Mouse (Mus musculus) MEL (cell line): ENCODE measurements around the gene Igdcc3. TPM values are rescaled to one million over a fixed set of nuclear protein-coding genes. Genes with fewer than 3 reads are reported as not detected.

ENCODE experiments used
- DNase-seq: peaks from one replicate; pipeline ENCODE4 v3.0.0; 2011; ENCODE audit warnings: low read depth, low spot score
- H3K27ac ChIP-seq: 2 replicates; pipeline ENCODE4 v1.5.1; 2012; ENCODE audit warnings: low read depth, mild to moderate bottlenecking, control low read depth, low read length, moderate library complexity; ENCODE audit not compliant: control insufficient read depth
- H3K27me3 ChIP-seq, 2 experiments: fragments of 150-350 bp in 1 of 2; sonication (generic) in 1 of 2; 2 replicates each; pipeline ENCODE4 v1.6.1; 2012; ENCODE audit warnings: low read length in 2 of 2, mild to moderate bottlenecking in 2 of 2, improper control_type of control experiment in 1 of 2, moderate library complexity in 1 of 2; ENCODE audit not compliant: insufficient read depth in 2 of 2, control insufficient read depth in 1 of 2
- H3K36me3 ChIP-seq, 2 experiments: 2 replicates each; pipeline ENCODE4 v1.6.1; 2012 to 2014; ENCODE audit warnings: low read length in 2 of 2, improper control_type of control experiment in 1 of 2, inconsistent platforms in 1 of 2, mild to moderate bottlenecking in 1 of 2; ENCODE audit not compliant: insufficient read depth in 2 of 2, control insufficient read depth in 1 of 2
- H3K4me1 ChIP-seq, 2 experiments: fragments of 150-350 bp in 1 of 2; sonication (generic) in 1 of 2; 2 replicates each; pipeline ENCODE4 v1.6.1; 2012; ENCODE audit warnings: low read length in 2 of 2, improper control_type of control experiment in 1 of 2, mild to moderate bottlenecking in 1 of 2; ENCODE audit not compliant: insufficient read depth in 2 of 2, control insufficient read depth in 1 of 2
- H3K4me3 ChIP-seq, 2 experiments: fragments of 150-350 bp in 1 of 2; sonication (generic) in 1 of 2; 2 replicates each; pipeline ENCODE4 v1.5.1; 2012; ENCODE audit warnings: low read depth in 2 of 2, low read length in 2 of 2, mild to moderate bottlenecking in 2 of 2, moderate library complexity in 2 of 2, control low read depth in 1 of 2, improper control_type of control experiment in 1 of 2; ENCODE audit not compliant: control insufficient read depth in 1 of 2, insufficient read depth in 1 of 2
- H3K79me2 ChIP-seq: 2 replicates; pipeline ENCODE4 v1.6.1; 2012; ENCODE audit warnings: mild to moderate bottlenecking, low read length, moderate library complexity; ENCODE audit not compliant: control insufficient read depth, poor library complexity, insufficient read depth
- H3K9ac ChIP-seq: 2 replicates; pipeline ENCODE4 v1.6.1; 2012; ENCODE audit warnings: low read depth, mild to moderate bottlenecking, control low read depth, low read length, moderate library complexity; ENCODE audit not compliant: control insufficient read depth, poor library complexity, severe bottlenecking
- H3K9me3 ChIP-seq: fragments of 150-350 bp; sonication (generic); replicated peaks from 2 replicates; pipeline ENCODE4 v1.6.1; 2012; ENCODE audit warnings: mild to moderate bottlenecking, low read length, improper control_type of control experiment, moderate library complexity; ENCODE audit not compliant: insufficient read depth
- CTCF ChIP-seq, 3 experiments: IDR thresholded peaks in 2 of 3; conservative IDR thresholded peaks in 1 of 3; 2 replicates each; pipeline ENCODE4 v1.5.1; 2011 to 2012; ENCODE audit warnings: low read length in 3 of 3, low read depth in 2 of 3, mild to moderate bottlenecking in 2 of 3, improper control_type of control experiment in 1 of 3, inconsistent platforms in 1 of 3, mixed read lengths in 1 of 3, moderate library complexity in 1 of 3; ENCODE audit not compliant: control insufficient read depth in 1 of 3, insufficient read depth in 1 of 3, poor library complexity in 1 of 3, severe bottlenecking in 1 of 3
- E2F4 ChIP-seq: IDR thresholded peaks from 2 replicates; pipeline ENCODE4 v1.6.1; 2011; ENCODE audit warnings: low read depth, low read length, improper control_type of control experiment, borderline replicate concordance
- EP300 ChIP-seq, 2 experiments: IDR thresholded peaks; 2 replicates each; pipeline ENCODE4 v1.6.1; 2011; ENCODE audit warnings: improper control_type of control experiment in 2 of 2, low read length in 2 of 2, low read depth in 1 of 2, mild to moderate bottlenecking in 1 of 2
- ETS1 ChIP-seq: IDR thresholded peaks from 2 replicates; pipeline ENCODE4 v1.6.1; 2012; ENCODE audit warnings: low read depth, mild to moderate bottlenecking, inconsistent platforms, low read length, improper control_type of control experiment, moderate library complexity
- GABPA ChIP-seq: IDR thresholded peaks from 2 replicates; pipeline ENCODE4 v1.6.1; 2012; ENCODE audit warnings: low read depth, mild to moderate bottlenecking, inconsistent platforms, low read length, improper control_type of control experiment, moderate library complexity
- GATA1 ChIP-seq: IDR thresholded peaks from 2 replicates; pipeline ENCODE4 v1.6.1; 2011; ENCODE audit warnings: low read depth, low read length, improper control_type of control experiment
- JUND ChIP-seq: IDR thresholded peaks from 2 replicates; pipeline ENCODE4 v1.6.1; 2011; ENCODE audit warnings: low read depth, mild to moderate bottlenecking, improper control_type of control experiment, low read length
- MEF2A ChIP-seq: IDR thresholded peaks from 2 replicates; pipeline ENCODE4 v1.6.1; 2014; ENCODE audit warnings: low read depth, mild to moderate bottlenecking, inconsistent platforms, low read length, improper control_type of control experiment; ENCODE audit not compliant: poor library complexity, insufficient replicate concordance, severe bottlenecking; ENCODE audit errors: extremely low read depth
- MXI1 ChIP-seq: IDR thresholded peaks from 2 replicates; pipeline ENCODE4 v1.6.1; 2011; ENCODE audit warnings: mild to moderate bottlenecking, low read depth, low read length, improper control_type of control experiment
- MYC ChIP-seq: IDR thresholded peaks from 2 replicates; pipeline ENCODE4 v1.6.1; 2011; ENCODE audit warnings: low read depth, mild to moderate bottlenecking, low read length, improper control_type of control experiment, moderate library complexity
- NRF1 ChIP-seq: IDR thresholded peaks from 2 replicates; pipeline ENCODE4 v1.6.1; 2014; ENCODE audit warnings: low read depth, mild to moderate bottlenecking, inconsistent platforms, low read length, improper control_type of control experiment, moderate library complexity; ENCODE audit not compliant: poor library complexity, insufficient read depth, severe bottlenecking
- POLR2A ChIP-seq, 2 experiments: IDR thresholded peaks; 2 replicates each; pipeline ENCODE4 v1.6.1; 2011 to 2012; ENCODE audit warnings: low read length in 2 of 2, mild to moderate bottlenecking in 2 of 2, control low read depth in 1 of 2, improper control_type of control experiment in 1 of 2, low read depth in 1 of 2, moderate library complexity in 1 of 2; ENCODE audit not compliant: control insufficient read depth in 1 of 2, insufficient read depth in 1 of 2, poor library complexity in 1 of 2
- POLR2AphosphoS2 ChIP-seq: IDR thresholded peaks from 2 replicates; pipeline ENCODE4 v1.6.1; 2011; ENCODE audit warnings: low read length, improper control_type of control experiment
- POLR2AphosphoS5 ChIP-seq: IDR thresholded peaks from 2 replicates; pipeline ENCODE4 v1.6.1; 2012; ENCODE audit warnings: low read depth, borderline replicate concordance, mild to moderate bottlenecking, inconsistent platforms, low read length, moderate library complexity, mixed read lengths
- RAD21 ChIP-seq: IDR thresholded peaks from 2 replicates; pipeline ENCODE4 v1.6.1; 2011; ENCODE audit warnings: mild to moderate bottlenecking, low read depth, low read length, improper control_type of control experiment
- SIN3A ChIP-seq: IDR thresholded peaks from 2 replicates; pipeline ENCODE4 v1.6.1; 2012; ENCODE audit warnings: low read length, improper control_type of control experiment, inconsistent platforms
- SMC3 ChIP-seq: IDR thresholded peaks from 2 replicates; pipeline ENCODE4 v1.6.1; 2011; ENCODE audit warnings: low read depth, low read length, improper control_type of control experiment
- UBTF ChIP-seq: IDR thresholded peaks from 2 replicates; pipeline ENCODE4 v1.6.1; 2012; ENCODE audit warnings: low read depth, mild to moderate bottlenecking, inconsistent platforms, low read length, improper control_type of control experiment, moderate library complexity, borderline replicate concordance; ENCODE audit not compliant: insufficient read depth
- polyA plus RNA-seq, 2 experiments: library from polyadenylated mRNA; stranded (reverse) in 1 of 2; unstranded in 1 of 2; fragments of >175 nt in 1 of 2; fragments of >200 nt in 1 of 2; gene quantifications; 2 replicates each; pipeline versions ENCODE4 v1.2.1 to v1.2.4; 2012; ENCODE audit warnings: low replicate concordance in 2 of 2, low read depth in 1 of 2; ENCODE audit not compliant: insufficient read length in 2 of 2, insufficient read depth in 1 of 2, missing spikeins in 1 of 2
- total RNA-seq: library from RNA; depleted of rRNA; stranded (reverse); fragments of 300-350 nt; gene quantifications from 2 replicates; pipeline ENCODE4 v1.2.3, GENCODE M21; 2012

Igdcc3 gene
- total and polyA plus RNA-seq, 3 experiments: not detected

DNA sequence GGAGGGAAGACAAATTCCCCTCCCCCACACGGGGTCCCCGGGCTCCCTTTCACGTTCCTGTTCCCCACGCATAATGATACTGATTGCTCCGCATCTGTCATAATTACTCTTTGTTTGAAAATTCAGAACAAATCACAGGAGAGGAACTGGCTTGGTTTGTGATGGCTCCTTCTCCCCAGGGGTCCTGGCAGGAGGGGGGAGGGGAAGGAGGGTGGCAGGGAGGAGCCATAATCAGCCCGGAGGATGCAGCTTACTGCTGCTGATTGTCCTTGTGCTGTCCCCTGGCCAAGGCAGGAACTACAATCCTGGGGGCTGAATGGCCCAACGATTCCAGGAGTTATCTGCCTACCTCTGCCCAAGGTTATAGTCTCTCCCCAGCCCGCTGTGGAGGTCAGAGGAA lies 15.6 kb downstream of the Igdcc3 start:
- H3K9me3 ChIP-seq: no peaks in the 10 kb centered on the region
- H3K27me3 ChIP-seq: peaks cover 0 to 4% of the 10 kb centered on the region in 2 experiments; a peak in 3 of 4 replicates
- H3K4me1 ChIP-seq: no peaks in the 10 kb centered on the region
- TF ChIP-seq JUND (no peak), POLR2AphosphoS5 (no peak), CTCF (IDR thresholded peaks at IDR 0.05 in 2 of 3, conservative IDR thresholded peaks at IDR 0.05 in 1 of 3; ENCODE audit: control insufficient read depth in 1 of 3, insufficient read depth in 1 of 3, low read depth in 2 of 3, low read length in 3 of 3, poor library complexity in 1 of 3, severe bottlenecking in 1 of 3) (no peak), RAD21 (no peak), SIN3A (no peak), MEF2A (no peak)
- no peaks in the 10 kb centered on the region for H3K79me2 ChIP-seq
- no peak for DNase-seq
- no peaks in the 10 kb centered on the region for H3K36me3 ChIP-seq
- H3K4me3 ChIP-seq: no peak overlapping the region
- H3K27ac ChIP-seq: no peak overlapping the region
- H3K9ac ChIP-seq: no peak overlapping the region

DNA sequence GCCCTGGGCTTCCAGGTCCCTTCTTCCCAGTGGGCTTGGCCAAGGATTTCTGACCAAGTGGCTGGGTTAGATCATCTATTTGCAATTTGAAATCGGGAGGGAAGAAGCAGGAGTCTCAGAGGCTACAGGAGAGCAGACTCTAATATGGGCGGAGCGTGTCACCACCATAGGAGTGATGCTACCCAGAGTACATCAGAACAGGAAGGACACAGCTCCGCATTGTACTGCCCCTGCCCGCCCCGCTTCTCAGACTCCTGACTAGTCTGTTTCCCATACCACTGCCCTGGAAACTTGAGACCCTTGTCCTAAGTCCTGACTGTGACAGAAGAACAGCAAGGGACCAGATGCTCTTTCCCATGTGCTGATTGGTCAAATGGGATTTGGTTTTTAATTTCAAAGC lies 16.6 kb downstream of the Igdcc3 start:
- peaks cover 0 to 4% of the 10 kb centered on the region in 2 experiments; a peak in 3 of 4 replicates for H3K27me3 ChIP-seq
- TF ChIP-seq GATA1 (no peak), UBTF (no peak), POLR2AphosphoS2 (no peak), GABPA (no peak), SMC3 (no peak), MXI1 (no peak), E2F4 (no peak), MYC (no peak), RAD21 (no peak), POLR2A (IDR thresholded peaks at IDR 0.05; ENCODE audit: control insufficient read depth in 1 of 2, insufficient read depth in 1 of 2, low read depth in 1 of 2, low read length in 2 of 2, poor library complexity in 1 of 2) (no peak), NRF1 (no peak), ETS1 (no peak), EP300 (IDR thresholded peaks at IDR 0.05; ENCODE audit: low read depth in 1 of 2, low read length in 2 of 2) (no peak)
- DNase-seq: no peak

More for the DNA sequence above, 16.6 kb downstream of the Igdcc3 start:
- Histone ChIP-seq H3K4me1 (no peaks in the 10 kb centered on the region), H3K79me2 (no peaks in the 10 kb centered on the region), H3K4me3 (no peak overlapping the region), H3K36me3 (no peaks in the 10 kb centered on the region), H3K27ac (no peak overlapping the region), H3K9me3 (no peaks in the 10 kb centered on the region), H3K9ac (no peak overlapping the region)
